Mouse (Mus musculus) midbrain, embryonic 14.5 days (tissue): Measurements from ENCODE around the gene Neu1. TPM values are rescaled to one million over a fixed set of nuclear protein-coding genes. Genes with fewer than 3 reads are reported as not detected.

Experiments used
- ATAC-seq: fragments of 200-750 bp; cut with Nextera tagmentation; 2 replicates; pipeline ENCODE4 v1.8.0; 2017; ENCODE audit warnings: moderate number of reproducible peaks, moderate library complexity; ENCODE audit not compliant: low FRiP score, low TSS enrichment
- DNase-seq: peaks from one replicate; pipeline ENCODE4 v3.0.0-alpha.2; 2015
- H3K27ac ChIP-seq: fragments of 300-500 bp; sonication (generic); replicated peaks from 2 replicates; pipeline ENCODE4 v1.5.1; 2014; ENCODE audit warnings: mild to moderate bottlenecking, low read depth, low read length, moderate library complexity
- H3K27me3 ChIP-seq: fragments of 300-500 bp; sonication (generic); 2 replicates; pipeline ENCODE4 v1.6.1; 2014; ENCODE audit warnings: low read length, control low read depth, mixed read lengths; ENCODE audit not compliant: control insufficient read depth, insufficient read depth
- H3K36me3 ChIP-seq: fragments of 300-500 bp; sonication (generic); 2 replicates; pipeline ENCODE4 v1.6.1; 2014; ENCODE audit warnings: low read length, control low read depth; ENCODE audit not compliant: control insufficient read depth, insufficient read depth
- H3K4me1 ChIP-seq: fragments of 300-500 bp; sonication (generic); 2 replicates; pipeline ENCODE4 v1.6.1; 2014; ENCODE audit warnings: mild to moderate bottlenecking, antibody characterized with exemption, low read length, control low read depth; ENCODE audit not compliant: control insufficient read depth, insufficient read depth
- H3K4me2 ChIP-seq: fragments of 300-500 bp; sonication (generic); 2 replicates; pipeline ENCODE4 v1.6.1; 2014; ENCODE audit warnings: mild to moderate bottlenecking, low read length, moderate library complexity
- H3K4me3 ChIP-seq: fragments of 300-500 bp; sonication (generic); replicated peaks from 2 replicates; pipeline ENCODE4 v1.5.1; 2014; ENCODE audit warnings: low read depth, low read length
- H3K9ac ChIP-seq: fragments of 300-500 bp; sonication (generic); replicated peaks from 2 replicates; pipeline ENCODE4 v1.6.1; 2014; ENCODE audit warnings: mild to moderate bottlenecking, low read length, moderate library complexity
- H3K9me3 ChIP-seq: fragments of 300-500 bp; sonication (generic); 2 replicates; pipeline ENCODE4 v1.6.1; 2016; ENCODE audit warnings: low read length, control low read depth, mixed read lengths; ENCODE audit not compliant: control insufficient read depth
- WGBS: fragments of 180-500 bp; shearing (Covaris S2); extraction: QIAGEN DNeasy Blood & Tissue Kit; methylation state at CpG from one replicate; pipeline ENCODE4 v1.1.7; 2014; 5-methylcytosine and 5-hydroxymethylcytosine counted together
- polyA plus RNA-seq: library from polyadenylated mRNA; unstranded; fragments of >200 nt; fragmentation: Nextera tagmentation; extraction: Ambion mirVana; gene quantifications from 2 replicates; pipeline ENCODE4 v1.2.1, GENCODE M21; 2014

Neu1 gene
- polyA plus RNA-seq, 1 experiment from 2014 or later, result 25.1 TPM

GRCm38 (mm10) chr17:34934031-34934430 lies 3.0 kb downstream of the Neu1 start:
- Histone ChIP-seq H3K4me1 (peaks cover 11% of the 10 kb centered on the region), H3K36me3 (peaks cover 30% of the 10 kb centered on the region), H3K27me3 (no peaks in the 10 kb centered on the region), H3K4me3 (no peak overlapping the region), H3K9ac (no peak overlapping the region), H3K4me2 (no peak overlapping the region), H3K9me3 (no peaks in the 10 kb centered on the region), H3K27ac (no peak overlapping the region)
- no peak for DNase-seq
- WGBS, result 64% methylated on average over 24 of the region's 24 CpGs
- no peak for ATAC-seq

- no peaks in the 10 kb centered on the region for H3K27me3 ChIP-seq
- H3K4me3 ChIP-seq, result no peak overlapping the region
- H3K9me3 ChIP-seq, result no peaks in the 10 kb centered on the region
- H3K4me1 ChIP-seq, result peaks cover 11% of the 10 kb centered on the region
- DNase-seq, result no peak
- no peak for ATAC-seq
- H3K27ac ChIP-seq, result no peak overlapping the region
- no peak overlapping the region for H3K9ac ChIP-seq
- H3K36me3 ChIP-seq, result peaks cover 30% of the 10 kb centered on the region
- no peak overlapping the region for H3K4me2 ChIP-seq
- 63% methylated on average over 8 of the region's 8 CpGs for WGBS
These were observed 3.8 kb downstream of the Neu1 start for GRCm38 (mm10) chr17:34934830-34935229.

GRCm38 (mm10) chr17:34937960-34938505 lies 7.0 kb downstream of the Neu1 start:
- Histone ChIP-seq H3K9ac (no peak overlapping the region), H3K27ac (no peak overlapping the region), H3K36me3 (peaks cover 26% of the 10 kb centered on the region), H3K4me1 (0 out of 2 replicates have a peak, but pooled peaks cover 4% of the 10 kb centered on the region), H3K4me3 (no peak overlapping the region), H3K9me3 (no peaks in the 10 kb centered on the region), H3K4me2 (no peak overlapping the region), H3K27me3 (no peaks in the 10 kb centered on the region)
- DNase-seq, result no peak
- ATAC-seq, result no peak
- 87% methylated on average over 6 of the region's 6 CpGs for WGBS

- WGBS, result 5% methylated on average over 15 of the region's 15 CpGs
- H3K4me3 ChIP-seq, result no peak overlapping the region
- H3K4me2 ChIP-seq, result peak overlapping the region; percentile 33
- DNase-seq (peak; percentile 16), ATAC-seq (no peak)
- H3K9ac ChIP-seq, result 0 out of 2 replicates have a peak overlapping the region, but pooled peaks have one; percentile 12
- H3K36me3 ChIP-seq, result no peaks in the 10 kb centered on the region
- H3K27ac ChIP-seq, result peak overlapping the region; percentile 55; the same call in 1 of the 2 replicates
- H3K4me1 ChIP-seq, result 0 out of 2 replicates have a peak, but pooled peaks cover 4% of the 10 kb centered on the region
- no peaks in the 10 kb centered on the region for H3K27me3 ChIP-seq
- no peaks in the 10 kb centered on the region for H3K9me3 ChIP-seq
These were observed 10.4 kb downstream of the Neu1 start for GRCm38 (mm10) chr17:34941344-34942041.

GRCm38 (mm10) chr17:34943128-34943815 lies 12.2 kb downstream of the Neu1 start:
- Histone ChIP-seq H3K36me3 (0 out of 2 replicates have a peak, but pooled peaks cover 1% of the 10 kb centered on the region), H3K4me3 (no peak overlapping the region), H3K4me2 (no peak overlapping the region), H3K9ac (no peak overlapping the region), H3K9me3 (no peaks in the 10 kb centered on the region), H3K27ac (no peak overlapping the region), H3K27me3 (no peaks in the 10 kb centered on the region), H3K4me1 (0 out of 2 replicates have a peak, but pooled peaks cover 4% of the 10 kb centered on the region)
- no peak for ATAC-seq
- WGBS, result 87% methylated on average over 4 of the region's 4 CpGs
- no peak for DNase-seq

- peaks cover 9% of the 10 kb centered on the region for H3K36me3 ChIP-seq
- H3K4me2 ChIP-seq, result no peak overlapping the region
- DNase-seq (no peak), ATAC-seq (no peak)
- H3K27me3 ChIP-seq, result no peaks in the 10 kb centered on the region
- H3K9me3 ChIP-seq, result no peaks in the 10 kb centered on the region
- H3K4me1 ChIP-seq, result 0 out of 2 replicates have a peak, but pooled peaks cover 4% of the 10 kb centered on the region
- H3K4me3 ChIP-seq, result no peak overlapping the region
- H3K27ac ChIP-seq, result no peak overlapping the region
- no peak overlapping the region for H3K9ac ChIP-seq
These were observed 13.3 kb downstream of the Neu1 start for GRCm38 (mm10) chr17:34944362-34944761.

- H3K4me3 ChIP-seq, result no peak overlapping the region
- H3K9me3 ChIP-seq, result no peaks in the 10 kb centered on the region
- ATAC-seq, result no peak
- 91% methylated on average over 5 of the region's 5 CpGs for WGBS
- H3K4me2 ChIP-seq, result no peak overlapping the region
- H3K9ac ChIP-seq, result no peak overlapping the region
- peaks cover 25% of the 10 kb centered on the region for H3K36me3 ChIP-seq
- H3K27me3 ChIP-seq, result no peaks in the 10 kb centered on the region
- no peak overlapping the region for H3K27ac ChIP-seq
- H3K4me1 ChIP-seq, result peaks cover 15% of the 10 kb centered on the region
- no peak for DNase-seq
These were observed 15.6 kb downstream of the Neu1 start for GRCm38 (mm10) chr17:34946486-34947140.

GRCm38 (mm10) chr17:34947606-34948005 lies 16.6 kb downstream of the Neu1 start:
- DNase-seq (peak; percentile 61), ATAC-seq (no peak)

More at GRCm38 (mm10) chr17:34947606-34948005, 16.6 kb downstream of the Neu1 start:
- H3K4me2 ChIP-seq, result no peak overlapping the region
- H3K27ac ChIP-seq, result no peak overlapping the region
- H3K27me3 ChIP-seq, result no peaks in the 10 kb centered on the region
- H3K36me3 ChIP-seq, result peaks cover 25% of the 10 kb centered on the region
- H3K9me3 ChIP-seq, result no peaks in the 10 kb centered on the region
- H3K9ac ChIP-seq, result no peak overlapping the region
- no peak overlapping the region for H3K4me3 ChIP-seq
- peaks cover 12% of the 10 kb centered on the region for H3K4me1 ChIP-seq
- 30% methylated on average over 8 of the region's 8 CpGs for WGBS
